Mouse (Mus musculus) embryonic fibroblast, embryonic 13.5 days (primary cell): ENCODE measurements around the gene Smc3.

Experiments
- CTCF ChIP-seq: IDR thresholded peaks from 2 replicates; pipeline ENCODE4 v1.5.1; 2011; ENCODE audit warnings: mild to moderate bottlenecking, control low read depth, low read length, moderate library complexity, borderline replicate concordance; ENCODE audit not compliant: insufficient read depth
- POLR2A ChIP-seq: IDR thresholded peaks from 2 replicates; pipeline ENCODE4 v1.6.1; 2011; ENCODE audit warnings: low read depth, mild to moderate bottlenecking, control low read depth, low read length, moderate library complexity

DNA sequence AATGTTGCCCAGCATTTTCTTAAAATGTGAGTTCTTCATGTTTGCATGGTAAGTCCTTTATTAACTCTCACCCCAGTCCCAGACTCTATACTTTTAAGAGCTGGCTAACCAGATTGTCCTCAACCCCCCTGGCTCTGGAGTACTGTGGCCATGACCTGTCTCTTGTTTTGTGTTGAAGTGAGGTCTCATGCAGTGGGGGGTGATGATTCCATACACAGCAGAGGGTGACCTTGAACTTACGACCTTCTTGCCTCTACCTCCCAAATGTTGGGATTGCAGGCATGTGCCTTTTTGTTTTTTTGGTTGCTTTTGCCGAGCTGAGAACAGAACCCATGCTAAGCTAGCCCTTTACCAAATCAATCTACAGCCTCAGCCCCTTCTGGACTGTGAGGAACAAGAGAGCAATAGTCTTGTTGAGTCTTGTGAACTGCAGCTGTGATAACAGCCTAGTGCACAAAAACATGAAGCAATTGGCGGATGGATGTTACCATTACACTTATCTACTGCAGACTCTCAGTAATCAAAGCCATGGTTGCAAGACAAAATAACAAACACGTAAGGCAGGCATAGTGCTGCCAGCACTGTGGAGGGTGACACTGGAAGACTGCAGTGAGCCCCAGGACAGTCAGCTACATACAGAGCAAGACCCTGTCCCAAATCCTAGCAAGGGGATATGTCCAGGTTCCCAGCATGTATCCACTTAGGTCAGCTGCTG is 24.7 kb upstream of the Smc3 start:
- TF ChIP-seq POLR2A (no peak), CTCF (no peak)
